Mouse (Mus musculus) cerebellum, adult 2 months (tissue): ENCODE data around the gene Mog.
A peak's percentile ranks its signal among the peaks of the same experiment; 100 is the strongest.

Source experiments
- CTCF ChIP-seq: fragments of 200-500 bp; IDR thresholded peaks from 2 replicates; pipeline ENCODE4 v1.5.1; 2011; ENCODE audit warnings: low read depth, mild to moderate bottlenecking, control low read depth, low read length, moderate library complexity, borderline replicate concordance; ENCODE audit not compliant: insufficient read depth
- POLR2A ChIP-seq: fragments of 200-500 bp; IDR thresholded peaks from 2 replicates; pipeline ENCODE4 v1.6.1; 2011; ENCODE audit warnings: low read length, control low read depth, borderline replicate concordance; ENCODE audit not compliant: insufficient read depth

GRCm38 (mm10) chr17:37047981-37048380 lies 24.8 kb upstream of the Mog start:
- peak; percentile 34; the same call in 1 of the 2 replicates for TF ChIP-seq CTCF
- no peak for TF ChIP-seq POLR2A
